Mouse (Mus musculus) CH12.LX (cell line): ENCODE measurements around the gene Capn1.

Experiments
- CHD2 ChIP-seq: IDR thresholded peaks from 2 replicates; pipeline ENCODE4 v1.6.1; 2011; ENCODE audit warnings: low read length, improper control_type of control experiment
- CTCF ChIP-seq, 2 experiments: IDR thresholded peaks in 1 of 2; conservative IDR thresholded peaks in 1 of 2; 2 replicates each; pipeline ENCODE4 v1.5.1; 2011 to 2012; ENCODE audit warnings: low read depth in 2 of 2, low read length in 2 of 2, improper control_type of control experiment in 1 of 2, inconsistent platforms in 1 of 2, mild to moderate bottlenecking in 1 of 2, moderate library complexity in 1 of 2
- GABPA ChIP-seq: IDR thresholded peaks from 2 replicates; pipeline ENCODE4 v1.6.1; 2012; ENCODE audit warnings: low read depth, low read length, improper control_type of control experiment, inconsistent platforms; ENCODE audit not compliant: insufficient replicate concordance
- JUND ChIP-seq: conservative IDR thresholded peaks from 2 replicates; pipeline ENCODE4 v1.6.1; 2011; ENCODE audit warnings: low read depth, low read length, improper control_type of control experiment
- MAFK ChIP-seq: IDR thresholded peaks from 2 replicates; pipeline ENCODE4 v1.6.1; 2011; ENCODE audit warnings: low read length, improper control_type of control experiment; ENCODE audit not compliant: insufficient replicate concordance
- POLR2A ChIP-seq: IDR thresholded peaks from 2 replicates; pipeline ENCODE4 v1.6.1; 2011; ENCODE audit warnings: low read depth, mild to moderate bottlenecking, improper control_type of control experiment, low read length
- SIN3A ChIP-seq: IDR thresholded peaks from 2 replicates; pipeline ENCODE4 v1.6.1; 2012; ENCODE audit warnings: low read length, improper control_type of control experiment, inconsistent platforms
- TCF12 ChIP-seq: IDR thresholded peaks from 2 replicates; pipeline ENCODE4 v1.6.1; 2014; ENCODE audit warnings: low read depth, mild to moderate bottlenecking, inconsistent platforms, low read length, improper control_type of control experiment
- USF1 ChIP-seq: IDR thresholded peaks from 2 replicates; pipeline ENCODE4 v1.6.1; 2014; ENCODE audit warnings: low read depth, mild to moderate bottlenecking, inconsistent platforms, low read length, improper control_type of control experiment
- ZMIZ1 ChIP-seq: IDR thresholded peaks from 2 replicates; pipeline ENCODE4 v1.6.1; 2012; ENCODE audit warnings: low read depth, mild to moderate bottlenecking, inconsistent platforms, low read length, improper control_type of control experiment

DNA sequence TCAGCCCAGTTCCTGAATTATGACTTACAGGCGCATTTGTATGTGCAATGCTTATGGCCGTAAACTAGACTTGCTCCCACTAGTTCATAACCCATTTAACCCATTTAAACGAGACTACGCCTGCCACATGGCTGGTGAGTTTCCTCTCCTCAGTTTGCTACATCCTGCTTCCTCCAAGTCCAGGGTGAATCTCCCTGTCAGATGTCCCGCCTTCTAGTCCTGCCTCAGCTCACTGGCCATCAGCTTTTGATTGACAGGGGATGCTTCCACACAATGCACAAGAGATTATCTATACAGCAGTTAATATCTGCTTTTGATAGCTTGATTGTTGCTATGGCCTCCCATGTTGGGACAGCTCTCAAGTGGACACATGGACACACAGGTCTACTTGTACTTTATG lies 38.6 kb upstream of the Capn1 start:
- no peak for TF ChIP-seq USF1
- TF ChIP-seq CHD2: no peak; the same call in 1 of the 2 replicates
- TF ChIP-seq POLR2A: no peak
- TF ChIP-seq CTCF (conservative IDR thresholded peaks at IDR 0.05 in 1 of 2, IDR thresholded peaks at IDR 0.05 in 1 of 2; ENCODE audit: low read depth in 2 of 2, low read length in 2 of 2): no peak
- peak; percentile 37; the same call in 1 of the 2 replicates for TF ChIP-seq ZMIZ1
- no peak for TF ChIP-seq JUND
- TF ChIP-seq MAFK: no peak
- TF ChIP-seq GABPA: no peak
- no peak for TF ChIP-seq SIN3A
- no peak for TF ChIP-seq TCF12
